Mouse (Mus musculus) kidney, adult 2 months (tissue): ENCODE data around the gene Il17rb.

ENCODE experiments used
- CTCF ChIP-seq: fragments of 200-500 bp; conservative IDR thresholded peaks from 2 replicates; pipeline ENCODE4 v1.5.1; 2011; ENCODE audit warnings: low read depth, mild to moderate bottlenecking, control low read depth, low read length, moderate library complexity, mixed read lengths; ENCODE audit not compliant: insufficient read depth, insufficient read length
- POLR2A ChIP-seq: fragments of 200-500 bp; IDR thresholded peaks from one replicate; pipeline ENCODE4 v1.6.1; 2011; ENCODE audit warnings: low read depth, low read length, control low read depth

DNA sequence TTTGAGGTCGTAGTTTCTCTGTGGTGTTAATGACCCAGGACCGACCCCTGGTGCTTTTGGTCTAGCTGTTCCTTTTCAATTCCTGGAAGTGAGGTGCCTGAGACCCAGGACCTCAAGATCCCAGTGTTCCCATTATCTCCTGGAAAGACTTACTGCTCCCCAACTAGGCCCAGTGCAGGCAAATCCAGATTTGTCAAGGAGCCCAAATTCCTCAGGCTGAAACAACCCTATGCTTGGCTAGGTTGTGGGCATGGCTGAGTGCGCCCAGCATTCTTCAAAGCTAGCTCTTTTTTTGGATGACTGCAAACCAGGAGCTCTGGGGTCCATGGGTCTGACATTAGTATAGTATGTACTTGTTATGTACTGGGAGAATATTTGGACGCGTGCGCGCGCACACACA, 10.7 kb upstream of the Il17rb start:
- TF ChIP-seq CTCF, result no peak
- TF ChIP-seq POLR2A, result no peak
